Mouse (Mus musculus) liver, postnatal 0 days (tissue): ENCODE data around the gene Rab7.

ENCODE experiments used
- CTCF ChIP-seq: sonication (generic); IDR thresholded peaks from 2 replicates; pipeline ENCODE4 v1.5.1; 2016; ENCODE audit warnings: antibody characterized with exemption, low read depth
- EP300 ChIP-seq: IDR thresholded peaks from 2 replicates; pipeline ENCODE4 v1.6.1; 2016; ENCODE audit warnings: antibody characterized with exemption, low read depth, mild to moderate bottlenecking

DNA sequence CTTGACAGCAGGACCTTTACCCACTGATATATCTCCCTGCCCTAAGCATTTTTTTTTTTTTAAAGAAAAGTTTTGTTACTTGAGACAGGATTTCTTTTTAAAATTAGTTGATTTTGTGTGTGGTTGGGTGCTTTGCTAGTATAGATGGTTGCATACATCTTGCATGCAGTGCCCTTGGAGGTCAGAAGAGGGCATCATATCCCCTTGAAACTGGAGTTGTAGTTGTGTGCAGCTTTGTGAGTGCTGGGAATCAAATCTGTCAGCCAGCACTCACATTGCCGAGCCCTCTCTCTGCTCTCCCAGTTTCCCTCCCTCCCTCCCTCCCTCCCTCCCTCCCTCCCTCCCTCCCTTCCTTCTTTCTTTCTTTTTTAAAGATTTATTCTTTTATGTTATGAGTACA is 43.9 kb upstream of the Rab7 start:
- TF ChIP-seq CTCF: peak; percentile 36
- TF ChIP-seq EP300: no peak
